Mouse (Mus musculus): ENCODE data around the gene Obp1a. TPM values are rescaled to one million over a fixed set of nuclear protein-coding genes. Genes with fewer than 3 reads are reported as not detected.

The Obp1a gene
- not detected in 2 replicates for polyA plus RNA-seq (2012; rRNA removed)

DNA sequence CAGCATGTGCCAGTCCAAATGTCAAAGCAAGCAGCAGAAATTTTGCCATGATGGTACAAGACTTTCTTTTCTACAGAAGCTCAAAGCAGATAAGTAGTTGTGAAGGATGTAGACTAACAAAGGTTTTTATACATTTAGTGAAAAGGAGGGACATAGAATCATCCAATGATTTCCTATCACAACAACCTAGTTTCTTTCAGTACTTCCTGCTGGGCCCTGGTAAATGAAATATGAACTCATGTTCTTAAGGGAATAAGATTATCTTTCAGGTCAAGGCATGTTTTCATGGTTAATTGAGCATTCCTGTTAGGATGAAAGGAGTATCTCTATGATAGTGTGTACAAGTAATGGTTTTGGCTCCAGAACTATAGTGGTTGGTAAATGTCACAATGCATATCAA, at the start of gene Obp1a:
TSS of gene Obp1a (minus strand) at position 101 of the 400 bp plus-strand sequence.
- no peak for DNase-seq (ENCODE audit: low read depth, low spot score)

DNA sequence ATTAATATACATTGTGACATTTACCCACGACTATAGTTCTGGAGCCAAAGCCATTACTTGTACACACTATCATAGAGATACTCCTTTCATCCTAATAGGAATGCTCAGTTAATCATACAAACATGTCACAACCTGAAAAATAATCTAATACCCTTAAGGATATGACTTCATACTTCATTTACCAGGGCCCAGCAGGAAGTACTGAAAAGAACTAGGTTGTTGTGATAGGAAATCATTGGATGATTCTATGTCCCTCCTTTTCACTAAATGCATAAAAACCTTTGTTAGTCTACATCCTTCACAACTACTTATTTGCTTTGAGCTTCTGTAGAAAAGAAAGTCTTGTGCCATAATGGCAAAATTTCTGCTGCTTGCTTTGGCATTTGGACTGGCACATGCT, 34.0 kb upstream of the Obp1a start, which contains the start of gene Gm5938:
TSS of gene Gm5938 (plus strand) at position 301 of the 400 bp plus-strand sequence.
- 51% methylated on average over 1 of the region's 1 CpGs for WGBS
- DNase-seq (ENCODE audit: low read depth, low spot score) = no peak

Other genes starting within 250 kb of the Obp1a start
- gene Pbsn, start 237.8 kb downstream of the Obp1a start, polyA plus RNA-seq (2012; rRNA removed) = not detected in 2 replicates
- not detected in 2 replicates for gene Gm14744, start 226.6 kb downstream of the Obp1a start, polyA plus RNA-seq (2012; rRNA removed)
- not detected in 2 replicates for gene 5430402E10Rik, start 166.3 kb downstream of the Obp1a start, polyA plus RNA-seq (2012; rRNA removed)
- gene Gm5938, start 34.1 kb upstream of the Obp1a start, polyA plus RNA-seq (2012; rRNA removed) = not detected in 2 replicates
- not detected in 2 replicates for gene Obp1b, start 95.4 kb upstream of the Obp1a start, polyA plus RNA-seq (2012; rRNA removed)
- gene Gm14743, start 154.5 kb upstream of the Obp1a start, polyA plus RNA-seq (2012; rRNA removed) = not detected in 2 replicates